Mouse (Mus musculus) thymus, postnatal 14 days (tissue): ENCODE results near the gene Amz1.
A peak's percentile ranks its signal among the peaks of the same experiment; 100 is the strongest.

Experiments used
- DNase-seq: peaks from one replicate; pipeline ENCODE4 v3.0.0; 2021

Gene Amz1

GRCm38 (mm10) chr5:140768333-140768732 lies 44.4 kb downstream of the Amz1 start:
- DNase-seq, result no peak

GRCm38 (mm10) chr5:140771612-140772011 lies 47.7 kb downstream of the Amz1 start:
- no peak for DNase-seq

GRCm38 (mm10) chr5:140772158-140772557 lies 48.2 kb downstream of the Amz1 start:
- DNase-seq, result no peak

- DNase-seq, result no peak
Measured at GRCm38 (mm10) chr5:140775111-140775510, 51.2 kb downstream of the Amz1 start.

DNA sequence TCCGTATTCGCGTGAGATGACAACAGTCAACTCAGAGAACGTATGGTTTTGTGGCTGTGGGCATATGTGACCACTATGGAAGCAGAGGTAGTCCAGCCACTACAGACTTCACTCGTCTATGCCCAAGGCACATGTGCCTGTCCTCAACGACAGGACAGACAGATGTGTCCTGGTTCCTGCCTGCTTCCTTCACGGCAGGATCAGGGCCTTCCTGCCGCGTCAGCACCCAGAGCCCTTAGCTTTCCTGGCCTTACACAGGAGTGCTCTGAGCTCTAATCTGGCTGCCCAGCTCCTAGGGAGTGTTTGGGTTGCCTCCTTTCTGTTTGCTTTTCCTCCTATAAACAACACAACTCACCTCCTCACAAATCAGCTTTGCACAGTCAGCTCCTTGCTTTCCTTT lies 53.0 kb downstream of the Amz1 start:
- DNase-seq, result no peak

DNA sequence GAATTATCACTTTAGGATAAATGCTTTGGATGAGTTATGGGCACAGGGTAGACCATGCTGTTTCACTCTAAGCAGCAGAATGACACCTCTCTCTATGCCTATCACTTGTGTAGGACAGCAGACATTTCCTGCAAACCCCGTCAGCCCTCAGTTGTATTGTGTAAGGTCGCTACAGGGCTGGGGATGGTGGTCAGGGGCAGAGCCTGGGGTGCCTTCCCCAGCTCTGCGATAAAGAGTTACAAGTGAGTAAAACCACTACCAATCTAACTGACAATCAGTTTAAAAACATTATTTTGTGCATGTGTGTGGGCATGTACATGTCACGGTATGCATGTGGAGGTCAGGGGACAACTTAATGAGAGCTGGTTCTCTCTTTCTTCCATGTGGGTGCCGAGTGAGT lies 57.2 kb downstream of the Amz1 start:
- no peak for DNase-seq

DNA sequence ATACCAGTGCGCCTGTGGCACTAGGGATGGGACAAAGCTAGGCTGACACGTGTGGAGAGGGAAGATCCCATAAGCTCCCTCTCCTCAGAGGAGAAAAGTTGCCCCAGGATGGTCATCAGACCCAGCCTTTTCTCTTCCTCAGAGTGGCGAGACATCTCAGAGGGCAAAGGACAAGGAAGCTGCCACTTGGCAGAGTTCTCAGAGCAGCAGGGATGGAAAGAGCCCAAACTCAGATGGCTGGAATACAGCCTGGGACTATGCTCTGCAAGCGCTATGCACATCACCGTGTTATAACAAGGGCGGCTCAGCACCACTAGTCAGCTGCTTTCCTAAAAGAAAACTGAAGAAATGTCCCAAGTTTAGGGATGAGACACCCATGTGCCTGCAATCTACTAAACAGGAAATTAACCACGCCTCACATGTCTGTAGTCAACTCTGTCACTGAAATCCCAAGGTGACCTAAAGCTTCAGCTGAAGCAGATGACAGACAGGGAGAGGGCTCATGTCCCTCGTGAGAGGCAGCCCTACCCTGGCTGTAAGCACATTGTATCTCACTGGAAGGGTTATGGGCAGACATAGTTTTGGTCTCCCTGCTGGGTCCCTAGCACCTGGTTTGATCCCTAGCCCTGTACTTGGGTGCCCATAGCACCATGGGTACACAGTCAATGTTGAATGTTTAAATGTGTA lies 58.1 kb downstream of the Amz1 start:
- no peak for DNase-seq

DNA sequence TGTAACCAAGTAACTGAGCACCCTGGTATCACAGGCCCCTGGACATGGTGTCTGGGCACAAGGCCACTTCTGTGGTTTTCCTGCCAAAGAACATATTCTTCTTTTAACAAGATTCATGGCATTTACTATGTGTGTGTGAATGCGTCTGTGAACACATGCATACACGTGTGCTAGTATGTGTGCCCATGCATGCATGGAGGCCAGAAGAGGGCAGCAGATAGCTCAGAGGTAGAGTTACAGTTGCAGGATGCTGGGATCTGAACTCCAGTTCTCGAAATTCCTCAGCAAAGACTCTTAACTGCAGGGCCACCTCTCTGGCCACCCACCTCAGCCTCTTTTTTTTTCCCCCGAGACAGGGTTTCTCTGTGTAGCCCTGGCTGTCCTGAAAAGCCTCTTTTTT lies 59.6 kb downstream of the Amz1 start:
- no peak for DNase-seq

DNA sequence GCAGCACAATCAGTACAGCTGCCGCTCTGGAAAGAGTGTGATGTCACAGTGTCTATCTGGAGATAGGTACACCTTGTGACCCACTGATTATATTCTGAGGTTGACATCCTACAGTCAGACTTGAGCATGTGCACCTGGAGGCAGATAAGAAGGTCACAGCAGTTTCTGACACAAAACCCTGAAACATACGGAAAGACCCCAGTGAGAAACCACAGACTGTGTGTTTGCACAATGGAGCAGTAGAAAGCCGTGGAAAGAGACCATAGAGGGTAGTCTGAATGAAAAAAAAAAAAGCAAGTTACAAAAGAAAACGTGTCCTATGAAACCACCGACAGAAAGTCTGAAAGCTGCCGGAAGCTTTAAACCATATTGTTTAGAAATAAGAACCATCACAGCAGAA lies 60.4 kb downstream of the Amz1 start:
- DNase-seq, result peak; percentile 25

DNA sequence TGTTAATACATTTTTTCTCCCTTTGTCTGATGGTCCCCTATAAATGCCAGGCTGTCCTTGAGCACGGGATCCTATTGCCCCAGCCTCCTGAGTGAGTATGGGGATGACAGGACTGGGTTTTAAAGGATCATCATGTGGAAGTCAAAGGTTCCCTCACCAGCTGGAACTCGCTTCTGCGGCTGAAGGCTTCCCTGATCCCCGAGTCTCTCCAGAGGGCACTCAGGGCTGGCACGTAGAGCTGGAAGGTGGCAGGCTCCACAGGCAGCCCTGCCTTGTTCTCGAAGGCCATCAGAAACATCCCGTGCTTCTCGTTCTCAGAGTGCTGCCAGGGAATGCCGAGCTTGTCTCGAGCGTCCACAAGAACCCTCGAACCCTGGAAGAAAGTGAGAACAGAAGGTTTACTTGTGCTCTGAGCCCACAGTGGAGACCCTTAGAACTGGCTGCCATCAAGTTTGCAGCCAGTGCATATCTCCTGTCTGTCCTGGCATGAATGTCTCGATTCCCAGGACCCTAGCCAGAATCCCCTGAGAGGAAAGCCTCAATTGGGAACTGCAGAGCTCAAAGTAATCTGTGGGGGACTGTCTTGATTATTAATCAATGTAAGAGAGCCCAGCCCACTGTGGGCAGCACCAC lies 61.4 kb downstream of the Amz1 start:
- no peak for DNase-seq

- DNase-seq, result no peak
Measured at GRCm38 (mm10) chr5:140789561-140789960, 65.6 kb downstream of the Amz1 start.

DNA sequence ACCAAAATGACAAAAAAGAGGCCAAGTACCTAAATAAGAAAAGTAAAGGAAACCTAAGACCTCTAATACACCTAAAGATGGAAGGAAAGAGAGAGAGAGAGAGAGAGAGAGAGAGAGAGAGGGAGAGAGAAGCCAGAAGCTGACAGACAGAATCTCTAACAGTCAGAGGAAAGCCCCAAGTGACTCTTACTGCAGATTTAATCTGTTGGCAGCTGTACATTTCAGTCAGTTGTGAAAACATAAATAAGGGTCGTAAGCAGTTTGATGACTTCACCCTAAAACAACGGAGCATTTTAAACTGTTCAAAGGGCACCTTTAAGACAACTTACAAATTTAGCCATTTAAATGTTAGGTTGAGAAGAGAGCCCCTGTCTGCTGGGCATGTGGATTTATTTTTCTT lies 66.5 kb downstream of the Amz1 start:
- no peak for DNase-seq

GRCm38 (mm10) chr5:140790937-140791877 lies 67.3 kb downstream of the Amz1 start:
- no peak for DNase-seq

DNA sequence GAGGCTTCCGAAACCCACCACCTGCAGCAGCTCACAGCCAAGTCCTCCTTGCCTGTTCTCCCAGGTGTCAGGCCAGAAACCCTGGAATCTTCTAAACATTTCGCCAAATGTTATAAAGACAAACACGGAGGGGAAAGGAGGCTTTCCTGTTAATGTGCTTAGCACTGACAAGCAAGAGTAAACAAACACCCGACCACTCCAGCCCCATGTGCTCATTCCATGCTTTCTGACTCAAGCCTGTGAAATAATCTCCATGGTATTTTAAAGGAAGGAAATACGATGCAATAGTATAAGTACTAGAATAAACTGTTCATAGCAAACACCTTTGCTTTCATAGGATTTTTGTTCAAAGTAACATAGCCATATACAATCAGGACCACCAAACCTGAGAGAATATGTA lies 68.3 kb downstream of the Amz1 start:
- DNase-seq, result no peak

- DNase-seq, result no peak
Measured at GRCm38 (mm10) chr5:140794753-140795152, 70.8 kb downstream of the Amz1 start.

DNA sequence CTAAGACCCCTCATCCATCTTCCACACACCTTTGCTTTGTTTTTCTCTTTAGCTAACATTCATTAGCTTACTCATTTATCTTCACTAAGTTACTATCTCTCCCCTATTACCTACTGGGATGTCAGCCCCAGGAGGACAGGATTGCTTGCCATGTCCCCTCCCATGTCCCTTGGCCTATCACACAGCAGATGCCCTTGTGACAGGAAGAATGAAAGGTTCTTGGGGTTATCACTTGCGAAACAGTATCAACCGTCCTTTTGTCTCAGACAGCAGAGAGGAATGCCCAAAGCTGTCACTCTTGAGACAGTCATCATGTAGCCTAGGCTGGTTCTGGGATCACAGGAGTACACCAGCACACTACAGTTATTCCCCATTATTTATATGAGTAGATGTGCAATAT lies 71.2 kb downstream of the Amz1 start:
- no peak for DNase-seq

DNA sequence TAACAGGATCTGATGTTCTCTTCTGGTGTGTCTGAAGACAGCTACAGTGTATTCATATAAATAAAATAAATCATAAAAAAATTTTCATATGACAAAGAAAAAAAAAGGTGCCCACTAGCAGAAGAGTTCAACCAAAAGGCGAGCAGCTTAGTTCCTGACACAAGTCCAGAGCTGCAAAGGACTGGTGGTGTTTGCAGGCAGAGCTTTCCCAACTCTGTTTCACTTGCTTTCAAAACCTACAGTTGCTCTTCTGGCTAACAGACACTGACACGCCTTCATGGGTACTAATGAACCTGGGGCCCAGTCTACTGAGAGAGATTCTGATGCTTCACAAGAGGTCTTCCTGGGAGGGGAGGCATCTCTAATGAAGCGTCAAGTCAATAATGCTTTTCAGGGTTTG lies 72.1 kb downstream of the Amz1 start:
- DNase-seq, result no peak

- no peak for DNase-seq
Measured at GRCm38 (mm10) chr5:140798158-140798557, 74.2 kb downstream of the Amz1 start.

- no peak for DNase-seq
Measured at GRCm38 (mm10) chr5:140798775-140799174, 74.8 kb downstream of the Amz1 start.

DNA sequence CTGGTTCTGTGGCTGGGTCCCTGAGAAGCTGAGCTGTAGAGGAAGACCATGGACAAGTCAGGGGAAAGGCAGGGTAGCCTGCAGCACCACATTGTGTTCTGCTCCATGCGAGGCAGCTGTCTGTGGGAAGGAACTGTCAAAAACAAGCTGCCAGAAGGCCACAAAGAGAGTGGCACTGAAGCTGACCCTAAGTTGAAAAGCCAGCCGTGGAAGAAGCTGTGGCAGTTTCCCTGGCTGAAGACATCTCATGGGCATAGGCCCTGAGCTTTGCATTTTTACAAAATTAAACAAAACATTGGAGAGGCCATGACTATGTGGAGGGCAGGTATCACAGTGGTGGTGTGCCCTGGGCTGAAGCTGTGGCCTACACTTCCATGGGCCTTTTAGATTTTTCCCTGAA lies 75.3 kb downstream of the Amz1 start:
- DNase-seq, result no peak

DNA sequence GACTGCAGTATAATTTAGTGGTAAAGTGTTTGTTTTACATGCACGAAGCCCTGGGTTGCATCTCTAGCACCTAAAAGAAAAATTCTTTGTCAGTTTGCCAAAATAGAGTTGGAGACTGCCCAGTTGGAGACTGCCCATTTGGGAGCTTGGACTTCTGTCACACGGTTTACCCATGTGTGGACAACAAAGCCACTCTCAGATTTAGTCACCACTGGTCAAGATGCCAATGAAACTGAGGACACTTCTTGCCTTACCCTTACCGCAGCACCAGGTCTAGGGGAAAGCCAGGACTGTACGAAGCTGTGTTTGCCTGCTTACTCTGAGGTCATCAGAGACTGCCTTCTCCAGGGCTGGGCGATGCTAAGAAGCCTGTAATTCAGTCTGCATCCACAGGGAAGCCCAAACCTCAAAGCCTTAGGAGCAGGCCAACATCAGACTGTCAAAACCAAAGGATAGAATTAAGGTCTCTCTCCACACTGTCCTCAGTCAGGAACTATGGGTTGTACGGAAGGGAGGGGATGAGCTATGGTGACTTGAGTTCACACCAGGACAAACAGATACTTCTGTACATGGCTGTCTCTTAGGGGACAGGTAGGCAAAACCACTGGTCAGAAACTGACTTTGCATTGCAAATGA lies 76.5 kb downstream of the Amz1 start:
- DNase-seq, result no peak

DNA sequence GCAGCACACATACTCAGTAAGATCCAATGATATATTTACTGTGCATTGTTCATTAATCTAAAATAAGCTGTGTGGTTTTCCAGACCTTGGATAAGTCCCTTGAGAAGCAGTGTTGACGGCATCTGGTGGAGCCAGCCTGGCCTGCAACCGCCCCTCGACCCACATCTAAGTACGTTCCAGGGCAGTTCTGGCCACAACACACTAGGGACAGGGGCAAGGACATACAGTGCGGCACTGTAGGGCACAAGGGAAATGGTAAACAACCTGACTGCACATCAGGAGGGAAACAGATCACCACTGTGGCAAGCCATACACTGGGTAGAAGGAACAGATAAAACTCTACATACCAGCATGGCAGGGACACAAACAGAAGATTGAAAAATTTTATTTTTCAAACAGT lies 77.9 kb downstream of the Amz1 start:
- no peak for DNase-seq

- no peak for DNase-seq
Measured at GRCm38 (mm10) chr5:140806252-140806651, 82.3 kb downstream of the Amz1 start.
